Mouse (Mus musculus): ENCODE data around the gene Bod1l.

DNA sequence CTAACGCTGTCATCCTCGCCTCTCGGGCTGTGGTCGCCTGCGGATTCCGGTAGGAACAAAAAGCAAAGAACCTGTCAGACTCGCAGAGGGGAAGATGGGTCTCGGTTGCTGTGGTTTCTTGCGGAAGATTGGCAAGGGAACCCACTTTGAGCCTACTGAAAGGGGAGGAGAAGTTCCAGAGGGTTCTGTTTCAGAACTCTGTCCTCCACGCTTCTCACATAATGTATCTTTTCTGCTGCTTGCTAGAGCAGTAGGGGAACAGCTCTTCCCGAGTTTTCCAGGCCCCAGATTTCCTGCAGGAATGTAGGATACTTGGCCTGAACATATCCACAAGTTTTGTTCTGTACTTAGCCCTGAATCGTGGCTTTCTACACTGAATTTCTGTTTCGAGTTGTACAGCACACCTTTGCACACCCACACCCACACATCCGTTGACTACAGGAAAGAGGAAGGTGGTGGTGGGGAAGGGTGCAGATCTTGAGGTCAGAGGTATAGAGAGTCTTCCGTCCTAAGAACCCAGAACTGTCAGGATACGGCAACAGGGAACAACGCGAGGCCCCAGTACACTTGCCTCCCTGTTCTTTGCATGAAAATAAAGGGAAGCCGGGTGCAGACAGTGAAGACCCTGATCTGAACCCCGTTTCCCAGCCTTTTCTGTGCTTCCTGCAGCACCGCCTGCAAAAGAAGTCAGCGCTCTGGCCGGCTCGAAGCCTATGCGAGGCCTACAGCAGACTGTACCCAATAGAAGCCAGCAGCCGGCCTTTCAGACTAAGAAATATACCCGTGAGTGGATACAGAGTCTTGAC, 81.8 kb downstream of the Bod1l start:
- TF ChIP-seq POLR2A (IDR thresholded peaks at IDR 0.05; ENCODE audit: borderline replicate concordance, extremely low read depth, insufficient read depth, insufficient read length, poor library complexity, severe bottlenecking) = no peak
- no peak for TF ChIP-seq CTCF (IDR thresholded peaks at IDR 0.05; ENCODE audit: borderline replicate concordance, extremely low read depth, insufficient read depth, insufficient read length)

Data from brain, embryonic 14.5 days (tissue).